Mouse (Mus musculus): ENCODE measurements around the gene Thbd. TPM values are rescaled to one million over a fixed set of nuclear protein-coding genes. Genes with fewer than 3 reads are reported as not detected.

Thbd gene
- total and polyA plus RNA-seq, 2 experiments from 2014 or later, result 11.1 to 24.2 TPM

DNA sequence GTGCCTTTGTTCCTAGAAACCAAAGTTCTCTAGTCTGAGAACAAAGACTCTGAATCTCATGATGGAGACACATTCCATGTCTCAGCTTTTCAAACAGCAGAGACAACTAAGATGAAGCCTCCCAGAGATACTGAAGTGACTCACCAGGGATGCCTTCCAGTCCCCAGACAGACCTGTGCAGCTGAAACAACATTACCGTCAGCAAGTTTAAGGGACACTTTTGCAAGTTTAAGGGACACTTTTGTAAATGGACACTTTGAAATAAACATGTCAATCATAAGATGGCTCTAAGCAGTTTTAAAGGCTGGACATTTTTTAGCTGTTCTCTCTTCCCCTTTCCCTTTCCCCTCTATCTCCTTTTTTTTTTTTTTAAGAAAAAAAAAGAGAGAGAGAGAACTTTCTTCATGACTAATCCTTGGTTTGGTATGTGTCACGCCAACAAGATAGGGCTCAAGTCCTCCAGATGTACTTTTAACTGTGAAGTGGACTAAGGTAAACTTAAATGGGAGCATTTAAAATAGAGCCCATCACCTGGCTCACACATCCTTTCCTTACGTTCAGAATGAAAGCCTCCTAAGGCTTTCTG lies 31.8 kb upstream of the Thbd start:
- Histone ChIP-seq H3K4me1 (ENCODE audit: insufficient read depth) (no peaks in the 10 kb centered on the region), H3K27me3 (ENCODE audit: insufficient read depth, low read length) (no peaks in the 10 kb centered on the region), H3K9me3 (ENCODE audit: low read length) (no peaks in the 10 kb centered on the region), H3K27ac (ENCODE audit: low read depth, low read length) (no peak overlapping the region), H3K4me3 (ENCODE audit: low read depth, low read length) (no peak overlapping the region), H3K36me3 (ENCODE audit: insufficient read depth) (no peaks in the 10 kb centered on the region), H3K4me2 (ENCODE audit: low read depth) (no peak overlapping the region), H3K9ac (no peak overlapping the region)
- 75% methylated on average over 3 of the region's 3 CpGs for WGBS
- no peak for TF ChIP-seq CTCF (IDR thresholded peaks at IDR 0.05; ENCODE audit: low read depth)
- DNase-seq, result no peak
- ATAC-seq, result no peak

DNA sequence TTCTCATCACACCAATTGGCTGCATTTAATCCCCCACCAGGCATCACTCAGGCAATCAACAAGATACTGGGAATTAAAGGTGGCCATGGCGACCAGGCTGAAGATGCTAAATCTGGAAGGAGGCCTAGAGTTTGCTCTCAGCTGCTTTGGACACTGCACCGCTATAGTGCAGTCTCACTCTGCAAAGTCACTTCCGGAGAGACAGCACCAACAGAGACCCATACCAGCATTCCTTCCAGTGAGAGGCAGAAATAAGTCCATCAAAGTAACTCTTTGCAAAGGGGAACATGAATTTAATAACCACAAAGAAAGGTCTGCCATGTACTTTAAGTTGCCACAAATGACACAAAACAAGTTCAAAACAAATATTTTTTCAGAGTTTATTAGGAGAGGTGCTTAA lies 28.3 kb upstream of the Thbd start:
- Histone ChIP-seq H3K27ac (ENCODE audit: low read depth, low read length) (no peak overlapping the region), H3K9ac (no peak overlapping the region), H3K36me3 (ENCODE audit: insufficient read depth) (no peaks in the 10 kb centered on the region), H3K9me3 (ENCODE audit: low read length) (no peaks in the 10 kb centered on the region), H3K4me3 (ENCODE audit: low read depth, low read length) (no peak overlapping the region), H3K4me2 (ENCODE audit: low read depth) (no peak overlapping the region), H3K4me1 (ENCODE audit: insufficient read depth) (no peaks in the 10 kb centered on the region), H3K27me3 (ENCODE audit: insufficient read depth, low read length) (no peaks in the 10 kb centered on the region)
- ATAC-seq (peak; percentile 29; the same call in 1 of the 2 replicates), DNase-seq (no peak)
- TF ChIP-seq CTCF (IDR thresholded peaks at IDR 0.05; ENCODE audit: low read depth), result no peak
- WGBS, result 31% methylated on average over 3 of the region's 3 CpGs

DNA sequence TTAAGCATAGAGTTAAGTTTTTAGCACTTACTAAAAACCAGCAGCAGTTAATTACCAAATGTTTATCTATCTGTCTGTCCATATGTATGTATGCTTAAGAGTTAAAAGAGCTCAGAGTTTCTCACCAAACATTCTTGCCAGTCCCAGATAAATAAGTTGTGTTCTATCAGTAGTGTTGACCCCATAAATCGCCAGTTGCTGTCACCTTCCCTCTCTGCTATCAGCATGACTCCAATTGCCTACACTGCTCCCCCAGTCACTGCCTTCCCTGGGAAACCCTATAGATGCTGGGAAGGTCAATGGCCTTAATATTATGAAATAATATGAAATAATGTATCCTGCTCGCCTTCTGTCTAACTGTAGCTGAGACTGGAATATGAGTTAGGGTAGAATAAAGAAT lies 24.4 kb upstream of the Thbd start:
- H3K4me3 ChIP-seq (ENCODE audit: low read depth, low read length), result no peak overlapping the region
- no peak for ATAC-seq
- TF ChIP-seq CTCF (IDR thresholded peaks at IDR 0.05; ENCODE audit: low read depth), result no peak

DNA sequence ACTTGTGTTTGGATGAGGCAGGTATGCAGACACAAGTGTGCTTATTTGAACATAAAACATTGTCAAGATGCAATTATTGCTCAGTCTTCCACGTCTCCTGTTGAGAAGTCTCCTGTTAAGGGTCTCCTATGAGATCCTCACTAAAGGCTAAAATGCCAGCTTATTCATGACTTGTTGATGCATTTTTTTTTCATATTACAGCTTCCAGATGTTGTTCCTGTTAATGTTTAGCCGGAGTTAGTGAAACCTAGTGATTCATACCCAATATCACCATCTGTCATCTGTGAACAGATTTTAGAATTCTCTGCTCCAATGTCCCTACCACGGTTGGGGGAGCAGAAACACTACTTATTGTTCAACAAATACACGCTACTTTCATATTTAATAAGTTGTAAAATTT lies 23.0 kb upstream of the Thbd start:
- Histone ChIP-seq H3K9ac (no peak overlapping the region), H3K4me1 (ENCODE audit: insufficient read depth) (no peaks in the 10 kb centered on the region), H3K27ac (ENCODE audit: low read depth, low read length) (no peak overlapping the region), H3K9me3 (ENCODE audit: low read length) (no peaks in the 10 kb centered on the region), H3K27me3 (ENCODE audit: insufficient read depth, low read length) (no peaks in the 10 kb centered on the region), H3K4me3 (ENCODE audit: low read depth, low read length) (no peak overlapping the region), H3K4me2 (ENCODE audit: low read depth) (no peak overlapping the region), H3K36me3 (ENCODE audit: insufficient read depth) (no peaks in the 10 kb centered on the region)
- no peak for TF ChIP-seq CTCF (IDR thresholded peaks at IDR 0.05; ENCODE audit: low read depth)
- ATAC-seq, result no peak
- no peak for DNase-seq
- WGBS, result 79% methylated on average over 4 of the region's 4 CpGs

More for the DNA sequence above, 24.4 kb upstream of the Thbd start:
- Histone ChIP-seq H3K36me3 (ENCODE audit: insufficient read depth) (no peaks in the 10 kb centered on the region), H3K9me3 (ENCODE audit: low read length) (no peaks in the 10 kb centered on the region), H3K27me3 (ENCODE audit: insufficient read depth, low read length) (no peaks in the 10 kb centered on the region), H3K4me1 (ENCODE audit: insufficient read depth) (no peaks in the 10 kb centered on the region), H3K27ac (ENCODE audit: low read depth, low read length) (no peak overlapping the region), H3K9ac (no peak overlapping the region), H3K4me2 (ENCODE audit: low read depth) (no peak overlapping the region)
- WGBS, result 74% methylated on average over 2 of the region's 2 CpGs
- no peak for DNase-seq

DNA sequence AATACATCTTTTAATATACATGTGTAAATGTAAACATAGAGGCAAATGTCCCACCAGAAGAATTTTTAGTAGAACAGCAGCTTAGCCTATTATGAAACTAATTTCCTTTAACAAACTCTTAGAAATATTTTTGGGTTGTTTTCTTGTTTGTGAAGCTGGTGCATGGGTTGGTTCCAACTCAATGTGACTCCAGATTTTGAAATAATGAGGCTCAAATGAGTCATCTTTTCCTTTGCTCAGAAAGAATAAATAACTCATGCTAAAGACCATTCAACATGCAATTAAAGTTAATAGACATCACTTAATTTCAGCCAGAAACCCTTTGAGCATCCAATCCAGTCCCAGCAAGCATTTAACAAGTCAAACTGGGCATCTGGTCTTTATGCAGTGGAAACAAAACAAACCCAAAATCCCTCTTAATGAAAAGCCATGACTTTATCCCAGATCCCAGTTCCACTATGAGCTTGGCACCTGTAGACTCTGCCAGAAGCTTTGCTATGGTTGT lies 21.1 kb upstream of the Thbd start:
- H3K27ac ChIP-seq (ENCODE audit: low read depth, low read length), result no peak overlapping the region
- no peak overlapping the region for H3K4me3 ChIP-seq (ENCODE audit: low read depth, low read length)
- H3K9me3 ChIP-seq (ENCODE audit: low read length), result no peaks in the 10 kb centered on the region
- no peaks in the 10 kb centered on the region for H3K4me1 ChIP-seq (ENCODE audit: insufficient read depth)
- H3K27me3 ChIP-seq (ENCODE audit: insufficient read depth, low read length), result no peaks in the 10 kb centered on the region
- no peak overlapping the region for H3K4me2 ChIP-seq (ENCODE audit: low read depth)
- DNase-seq (no peak), ATAC-seq (0 out of 2 replicates have a peak, but pooled peaks have one; percentile 20)
- TF ChIP-seq CTCF (IDR thresholded peaks at IDR 0.05; ENCODE audit: low read depth), result no peak
- H3K36me3 ChIP-seq (ENCODE audit: insufficient read depth), result no peaks in the 10 kb centered on the region
- H3K9ac ChIP-seq, result no peak overlapping the region

DNA sequence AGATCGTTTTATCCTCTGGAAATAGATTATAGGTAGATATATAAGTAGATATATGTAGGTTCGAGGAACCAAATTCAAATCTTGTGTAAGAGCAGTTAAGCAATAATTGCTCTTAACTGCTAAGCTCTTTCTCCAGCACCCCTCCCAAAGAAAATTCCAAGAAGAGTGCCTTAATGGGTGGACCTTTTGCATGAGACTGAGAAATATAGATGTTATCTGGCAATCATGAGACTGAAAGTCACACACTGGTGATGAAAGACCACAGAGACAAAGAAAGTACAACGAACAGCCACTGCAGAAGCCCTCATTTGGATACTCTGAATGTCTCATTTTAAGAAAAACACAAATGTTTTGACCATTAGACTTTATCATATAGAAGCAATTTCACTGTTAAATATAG lies 20.5 kb upstream of the Thbd start:
- DNase-seq, result no peak
- ATAC-seq, result no peak
- no peaks in the 10 kb centered on the region for H3K4me1 ChIP-seq (ENCODE audit: insufficient read depth)
- TF ChIP-seq CTCF (IDR thresholded peaks at IDR 0.05; ENCODE audit: low read depth), result no peak
- H3K27ac ChIP-seq (ENCODE audit: low read depth, low read length), result no peak overlapping the region
- H3K9ac ChIP-seq, result no peak overlapping the region
- no peaks in the 10 kb centered on the region for H3K27me3 ChIP-seq (ENCODE audit: insufficient read depth, low read length)
- H3K4me2 ChIP-seq (ENCODE audit: low read depth), result no peak overlapping the region
- no peaks in the 10 kb centered on the region for H3K9me3 ChIP-seq (ENCODE audit: low read length)
- no peak overlapping the region for H3K4me3 ChIP-seq (ENCODE audit: low read depth, low read length)
- no peaks in the 10 kb centered on the region for H3K36me3 ChIP-seq (ENCODE audit: insufficient read depth)
- WGBS, result 80% methylated on average over 3 of the region's 3 CpGs

DNA sequence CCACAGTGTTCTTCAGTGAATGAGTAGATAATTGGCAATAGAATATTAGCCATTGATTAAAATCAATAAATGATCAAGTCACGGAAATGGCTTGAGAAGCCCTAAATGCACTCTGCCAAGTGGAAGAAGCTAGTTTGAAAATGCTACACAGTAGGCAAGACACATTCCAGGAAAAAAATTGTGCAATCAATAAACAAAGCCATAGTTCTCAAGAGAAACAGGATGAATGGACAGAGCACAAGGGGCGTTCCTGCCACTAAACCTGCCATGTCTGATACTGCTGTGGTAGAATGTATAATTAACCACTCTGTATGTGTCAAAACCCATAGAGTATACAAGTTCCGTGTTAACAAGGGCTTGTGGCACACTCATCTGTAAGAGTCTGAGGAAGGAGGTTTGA lies 19.6 kb upstream of the Thbd start:
- no peaks in the 10 kb centered on the region for H3K36me3 ChIP-seq (ENCODE audit: insufficient read depth)
- H3K4me3 ChIP-seq (ENCODE audit: low read depth, low read length), result no peak overlapping the region
- TF ChIP-seq CTCF (IDR thresholded peaks at IDR 0.05; ENCODE audit: low read depth), result no peak
- no peak overlapping the region for H3K27ac ChIP-seq (ENCODE audit: low read depth, low read length)
- 72% methylated on average over 3 of the region's 3 CpGs for WGBS
- no peak for DNase-seq
- H3K9ac ChIP-seq, result no peak overlapping the region
- no peaks in the 10 kb centered on the region for H3K27me3 ChIP-seq (ENCODE audit: insufficient read depth, low read length)
- no peaks in the 10 kb centered on the region for H3K9me3 ChIP-seq (ENCODE audit: low read length)
- no peak overlapping the region for H3K4me2 ChIP-seq (ENCODE audit: low read depth)
- ATAC-seq, result no peak
- no peaks in the 10 kb centered on the region for H3K4me1 ChIP-seq (ENCODE audit: insufficient read depth)

Measured in forebrain, postnatal 0 days (tissue).